Mouse (Mus musculus): Measurements from ENCODE around the gene D930007J09Rik.

Gene D930007J09Rik

GRCm38 (mm10) chr13:32819926-32820325 is 17.3 kb upstream of the D930007J09Rik start:
- DNase-seq (ENCODE audit: low read depth, low spot score), result no peak

- DNase-seq (ENCODE audit: low read depth, low spot score), result no peak
Measured at GRCm38 (mm10) chr13:32819241-32819640, 16.6 kb upstream of the D930007J09Rik start.

- no peak for DNase-seq (ENCODE audit: low read depth, low spot score)
Measured at GRCm38 (mm10) chr13:32807624-32808023, 5.0 kb upstream of the D930007J09Rik start.

GRCm38 (mm10) chr13:32806820-32807219 is 4.2 kb upstream of the D930007J09Rik start:
- DNase-seq (ENCODE audit: low read depth, low spot score), result no peak

GRCm38 (mm10) chr13:32803701-32804345 is 1.2 kb upstream of the D930007J09Rik start:
- no peak for DNase-seq (ENCODE audit: low read depth, low spot score)

- DNase-seq (ENCODE audit: low read depth, low spot score), result peak; percentile 98
Measured at GRCm38 (mm10) chr13:32801693-32802221, 892 bp downstream of the D930007J09Rik start, which contains the start of gene Wrnip1. Gene Wrnip1 (plus strand): TSS chr13:32802038.

GRCm38 (mm10) chr13:32800859-32801258 is 1.8 kb downstream of the D930007J09Rik start:
- DNase-seq (ENCODE audit: low read depth, low spot score), result peak; percentile 56

- DNase-seq (ENCODE audit: low read depth, low spot score), result peak; percentile 49
Measured at GRCm38 (mm10) chr13:32799131-32799530, 3.5 kb downstream of the D930007J09Rik start.

GRCm38 (mm10) chr13:32797085-32797484 is 5.6 kb downstream of the D930007J09Rik start:
- no peak for DNase-seq (ENCODE audit: low read depth, low spot score)

GRCm38 (mm10) chr13:32795166-32795565 is 7.5 kb downstream of the D930007J09Rik start:
- no peak for DNase-seq (ENCODE audit: low read depth, low spot score)

- no peak for DNase-seq (ENCODE audit: low read depth, low spot score)
Measured at GRCm38 (mm10) chr13:32794619-32795018, 8.0 kb downstream of the D930007J09Rik start.

- DNase-seq (ENCODE audit: low read depth, low spot score), result no peak
Measured at GRCm38 (mm10) chr13:32789781-32790180, 12.9 kb downstream of the D930007J09Rik start.

- no peak for DNase-seq (ENCODE audit: low read depth, low spot score)
Measured at GRCm38 (mm10) chr13:32787584-32787983, 15.1 kb downstream of the D930007J09Rik start.

- DNase-seq (ENCODE audit: low read depth, low spot score), result no peak
Measured at GRCm38 (mm10) chr13:32783816-32784215, 18.8 kb downstream of the D930007J09Rik start, which contains the start of gene Mylk4. Gene Mylk4 (minus strand): TSS chr13:32783954.

- DNase-seq (ENCODE audit: low read depth, low spot score), result no peak
Measured at GRCm38 (mm10) chr13:32783055-32783454, 19.6 kb downstream of the D930007J09Rik start.

- no peak for DNase-seq (ENCODE audit: low read depth, low spot score)
Measured at GRCm38 (mm10) chr13:32778861-32779260, 23.8 kb downstream of the D930007J09Rik start.

- no peak for DNase-seq (ENCODE audit: low read depth, low spot score)
Measured at GRCm38 (mm10) chr13:32776350-32776749, 26.3 kb downstream of the D930007J09Rik start.

- DNase-seq (ENCODE audit: low read depth, low spot score), result no peak
Measured at GRCm38 (mm10) chr13:32775889-32776288, 26.8 kb downstream of the D930007J09Rik start.

GRCm38 (mm10) chr13:32769960-32770359 is 32.7 kb downstream of the D930007J09Rik start:
- DNase-seq (ENCODE audit: low read depth, low spot score), result no peak

- peak; percentile 29 for DNase-seq (ENCODE audit: low read depth, low spot score)
Measured at GRCm38 (mm10) chr13:32768104-32768503, 34.5 kb downstream of the D930007J09Rik start.

- DNase-seq (ENCODE audit: low read depth, low spot score), result no peak
Measured at GRCm38 (mm10) chr13:32764448-32764847, 38.2 kb downstream of the D930007J09Rik start.

- no peak for DNase-seq (ENCODE audit: low read depth, low spot score)
Measured at GRCm38 (mm10) chr13:32763141-32763540, 39.5 kb downstream of the D930007J09Rik start.

- no peak for DNase-seq (ENCODE audit: low read depth, low spot score)
Measured at GRCm38 (mm10) chr13:32760795-32761194, 41.9 kb downstream of the D930007J09Rik start.

All from CD4-positive helper T cell, adult 2 months (primary cell).